Mouse (Mus musculus) B cell, adult 2 months (primary cell): ENCODE measurements at regions not wholly inside any gene's neighbourhood (a gene's known extent, or its start where the extent isn't known, plus 50 kb on each side); places are given as distances from the start of the nearest gene placed in this dataset.

Experiments
- DNase-seq, 2 experiments: peaks; one replicate each; pipeline ENCODE4 v3.0.0; 2022

DNA sequence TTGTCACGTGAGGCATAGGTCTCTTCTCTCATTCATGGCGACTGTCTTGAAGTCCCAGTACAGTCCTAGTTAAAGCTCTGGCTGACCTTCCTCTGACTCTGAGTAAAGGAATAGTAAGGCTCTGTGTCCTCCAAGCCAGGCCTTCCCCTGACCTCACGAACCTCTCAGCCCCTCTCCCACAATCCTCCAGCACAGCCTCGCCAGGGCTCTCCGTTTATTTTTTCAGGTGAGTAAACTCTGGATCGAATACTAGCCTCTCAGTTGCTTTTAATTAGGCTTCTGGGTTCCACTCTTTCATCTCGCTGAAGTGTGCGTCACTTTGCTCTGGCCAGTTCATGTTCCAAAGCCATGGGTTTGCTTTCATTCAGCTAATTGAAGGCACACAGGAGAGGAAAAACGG is 133.8 kb downstream of the Mylk4 start:
- DNase-seq = no peak

DNA sequence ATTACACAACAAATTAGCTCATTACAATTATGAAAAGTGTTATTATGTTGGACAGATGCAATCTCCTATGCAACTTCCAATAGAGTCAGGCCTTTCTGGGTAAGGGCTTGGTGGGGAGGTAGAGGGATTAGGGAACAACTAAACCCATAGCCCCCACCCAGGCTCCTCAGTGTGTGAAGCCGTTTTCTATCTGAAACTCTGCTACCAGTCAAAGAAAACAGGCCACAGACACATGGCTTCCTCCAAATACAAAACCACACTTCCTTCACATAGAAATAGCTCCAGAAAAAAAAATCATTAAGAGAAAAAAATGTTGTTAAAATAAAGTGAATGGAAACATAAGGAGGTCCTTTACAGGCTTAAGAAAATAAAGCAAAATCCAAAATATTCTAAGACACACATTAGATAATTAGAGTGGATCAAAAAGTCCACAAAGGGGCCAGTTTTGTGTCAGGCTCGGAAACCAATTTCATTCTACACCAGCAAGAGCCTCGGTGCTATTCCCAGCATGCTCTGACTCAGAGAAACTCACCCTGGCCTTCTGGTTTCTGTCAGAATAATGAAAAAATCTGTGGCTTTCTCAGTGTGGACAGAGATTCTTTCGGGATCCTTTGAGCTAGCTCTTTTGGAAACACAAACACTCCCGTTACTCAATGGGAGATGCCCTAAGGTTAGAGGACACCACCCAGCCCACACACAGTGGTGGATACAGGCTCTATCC is 140.6 kb downstream of the Mylk4 start:
- DNase-seq = no peak

DNA sequence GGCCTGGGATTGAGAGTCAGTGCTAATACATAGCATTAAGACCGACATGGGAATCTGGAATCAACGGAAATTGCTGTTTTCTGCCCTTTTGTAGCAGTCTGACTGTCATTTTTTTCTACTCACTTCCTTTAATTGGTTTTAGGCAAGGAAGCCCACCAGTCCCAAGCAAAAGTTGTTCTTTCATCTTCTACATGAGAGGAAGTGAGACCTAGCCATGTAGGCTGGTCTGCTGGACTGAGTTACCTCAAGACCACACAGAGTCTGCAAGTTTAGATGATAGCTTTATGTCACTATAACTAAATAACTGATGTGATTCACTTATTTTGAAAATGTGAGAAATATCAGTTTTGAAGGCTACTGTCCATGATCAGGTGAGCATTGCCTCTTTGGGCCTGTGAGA is 142.8 kb downstream of the Mylk4 start:
- DNase-seq = no peak

DNA sequence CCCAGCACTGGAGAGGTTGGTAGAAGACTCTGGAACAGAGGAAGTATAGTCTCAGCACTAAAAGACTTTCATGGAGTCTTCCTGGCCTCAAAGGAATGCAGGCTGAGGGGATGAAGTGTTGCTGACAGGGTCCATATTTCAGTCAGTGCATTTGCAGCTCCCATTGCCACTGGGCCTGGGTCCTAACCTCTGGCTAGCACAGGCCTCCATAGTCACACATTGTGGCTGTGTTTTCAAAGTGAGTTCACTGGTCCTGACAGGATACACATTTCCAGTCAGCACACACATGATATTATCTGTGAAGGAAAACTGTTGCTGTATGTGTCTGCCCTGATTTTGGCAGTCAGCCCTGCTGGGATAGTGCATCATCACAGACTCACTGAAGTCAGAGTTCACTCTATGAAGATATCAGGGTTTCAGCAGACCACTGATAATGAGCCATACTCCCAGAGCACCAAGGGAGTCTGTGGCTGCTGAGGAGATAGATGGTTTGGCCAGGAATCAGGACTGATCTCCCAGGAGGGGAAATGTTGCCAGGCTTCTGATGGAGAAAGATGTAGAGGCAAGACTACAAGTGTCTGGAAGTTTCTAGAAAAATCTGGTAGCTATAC is 153.5 kb downstream of the Mylk4 start:
- no peak for DNase-seq

DNA sequence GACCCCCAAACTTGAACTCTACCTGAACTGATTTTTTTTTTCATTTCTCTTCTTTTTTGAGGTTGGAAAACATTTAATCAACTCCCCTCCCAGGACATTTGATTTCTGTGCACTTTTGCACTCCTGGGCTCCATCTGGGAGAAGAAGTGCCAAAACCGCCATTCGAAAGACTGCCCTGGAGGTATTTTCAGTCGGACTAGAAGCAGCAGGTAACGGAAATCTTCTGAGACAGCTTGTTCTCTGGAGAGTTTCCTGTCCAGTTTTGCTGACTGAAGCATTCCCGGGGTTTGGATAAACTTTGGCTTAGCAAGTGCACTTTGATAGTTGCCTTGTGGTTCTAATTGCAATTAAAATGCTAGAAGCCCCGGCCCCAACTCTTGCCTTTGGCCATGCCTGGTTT is 169.8 kb downstream of the Mylk4 start:
- no peak for DNase-seq

DNA sequence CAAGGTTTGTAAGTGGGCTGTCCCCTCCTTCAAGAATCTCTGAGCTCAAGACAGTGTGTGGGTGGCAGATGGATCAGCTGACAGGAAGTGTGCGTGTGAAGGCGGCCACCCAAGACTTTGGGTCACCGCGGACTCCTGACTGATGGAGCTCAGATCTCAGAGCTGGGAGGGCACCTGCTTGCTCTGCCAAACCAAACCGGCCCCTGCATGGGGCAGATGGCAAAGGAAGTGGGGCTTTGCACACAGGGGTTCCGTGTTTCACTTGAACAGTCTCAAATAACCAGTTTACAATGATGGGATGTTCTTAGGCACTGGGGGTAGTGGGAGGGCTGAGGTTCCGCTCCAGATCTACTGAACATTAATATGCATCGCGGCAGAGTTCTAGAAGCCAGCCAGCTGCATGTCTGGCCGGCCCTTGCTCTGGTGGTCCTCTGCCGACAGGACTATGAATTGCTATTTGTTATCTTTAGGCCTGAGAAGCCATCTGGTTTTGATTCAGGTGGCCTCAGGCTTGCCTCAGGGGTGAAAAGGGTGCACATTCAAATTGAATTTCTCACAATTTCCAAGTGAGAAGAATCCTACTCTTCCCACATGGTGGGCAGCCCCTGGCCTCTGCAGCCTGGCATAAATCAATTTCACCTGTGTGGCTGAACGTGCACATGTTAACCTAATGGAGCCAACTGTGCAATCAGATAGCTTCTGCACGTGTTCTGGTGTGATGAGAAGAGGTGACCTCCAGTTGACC is 172.0 kb downstream of the Mylk4 start:
- peak; percentile 69 to 70 for DNase-seq

DNA sequence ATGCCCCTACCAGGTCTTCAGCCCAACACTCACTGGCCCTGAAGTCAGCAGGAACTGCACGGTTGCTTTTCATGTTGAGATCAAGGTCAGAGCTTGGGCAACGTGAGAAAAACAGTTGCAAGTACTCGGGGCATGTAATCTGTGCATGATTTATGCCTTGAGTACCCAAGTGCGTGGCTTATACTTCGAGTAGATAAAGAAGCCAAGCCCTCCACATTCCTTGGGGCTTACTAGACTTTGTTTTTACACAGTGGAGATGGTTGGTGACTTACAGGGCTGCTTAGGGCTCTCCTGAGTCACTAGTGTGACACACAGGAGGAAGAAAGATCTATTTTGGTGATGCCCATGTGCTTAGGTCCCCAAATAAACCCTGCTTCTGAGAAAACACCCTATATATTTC is 172.8 kb downstream of the Mylk4 start:
- peak; percentile 8 to 20 for DNase-seq

DNA sequence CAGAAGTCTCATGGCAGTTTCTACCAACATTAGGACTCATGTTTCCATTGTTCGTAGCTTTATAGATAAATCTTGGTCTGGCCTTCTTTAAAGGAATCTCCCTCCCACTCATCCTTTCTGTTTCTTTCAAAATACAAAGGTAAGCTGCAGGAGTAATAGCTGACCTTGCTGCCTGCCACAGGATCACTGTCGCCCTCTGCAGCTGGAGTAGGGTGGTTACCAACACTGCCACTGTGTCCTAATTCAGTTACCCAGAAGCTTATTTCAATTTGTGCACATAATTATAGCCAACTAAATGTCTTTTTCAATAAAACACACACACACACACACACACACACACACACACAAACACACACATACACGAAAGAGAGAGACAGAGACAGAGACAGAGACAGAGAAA is 175.3 kb downstream of the Mylk4 start:
- DNase-seq = peak in 1 of 2 experiments; percentile 19

DNA sequence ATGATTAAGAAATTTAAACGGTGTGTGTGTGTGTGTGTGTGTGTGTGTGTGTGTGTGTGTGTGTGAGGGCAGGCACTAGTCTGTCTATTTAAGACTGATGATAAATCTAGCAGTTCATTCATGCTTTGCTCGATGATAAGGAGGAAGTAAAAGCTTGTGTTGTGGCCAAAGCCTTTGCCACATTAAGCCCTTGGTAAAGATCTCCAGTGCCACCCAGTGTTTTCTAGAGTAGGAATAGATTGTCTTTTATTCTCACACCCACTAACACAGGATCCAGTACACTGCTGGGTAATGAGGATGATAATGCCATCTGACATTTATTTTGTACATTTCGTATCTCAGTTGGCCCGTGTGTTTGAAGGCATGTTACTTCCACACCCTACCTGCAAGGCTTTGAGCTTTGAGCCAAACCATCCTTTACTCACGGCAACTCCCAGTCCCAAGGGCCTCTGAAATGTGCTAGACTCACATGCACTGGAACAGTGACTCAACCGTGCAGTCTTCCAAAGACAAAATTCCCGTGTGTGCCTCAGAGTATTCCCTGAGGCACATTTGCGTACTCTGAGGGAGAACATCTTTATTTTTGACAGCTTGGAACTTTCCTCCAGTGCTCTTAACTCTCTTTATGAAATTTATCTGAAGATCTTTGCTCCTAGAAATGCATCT is 179.7 kb downstream of the Mylk4 start:
- no peak for DNase-seq

DNA sequence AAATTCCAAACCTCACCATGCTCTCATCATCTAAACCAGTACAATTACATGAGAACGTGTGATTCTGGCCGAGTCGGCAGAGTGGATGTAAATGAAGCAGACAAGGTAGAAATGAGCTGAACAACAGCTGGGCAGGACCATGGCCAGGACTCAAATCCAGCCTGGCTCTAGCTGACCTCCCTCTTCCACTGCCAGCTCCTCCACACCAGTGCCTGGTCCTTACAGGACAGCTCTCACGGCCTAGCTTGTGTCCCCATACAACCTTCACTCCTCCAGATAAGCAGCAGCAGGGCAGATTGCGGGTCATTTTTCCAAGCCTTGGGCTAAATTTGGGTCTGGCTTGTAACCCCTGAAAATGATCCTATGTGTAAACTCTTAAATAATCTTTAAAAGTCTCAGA is 182.4 kb downstream of the Mylk4 start:
- DNase-seq = no peak

DNA sequence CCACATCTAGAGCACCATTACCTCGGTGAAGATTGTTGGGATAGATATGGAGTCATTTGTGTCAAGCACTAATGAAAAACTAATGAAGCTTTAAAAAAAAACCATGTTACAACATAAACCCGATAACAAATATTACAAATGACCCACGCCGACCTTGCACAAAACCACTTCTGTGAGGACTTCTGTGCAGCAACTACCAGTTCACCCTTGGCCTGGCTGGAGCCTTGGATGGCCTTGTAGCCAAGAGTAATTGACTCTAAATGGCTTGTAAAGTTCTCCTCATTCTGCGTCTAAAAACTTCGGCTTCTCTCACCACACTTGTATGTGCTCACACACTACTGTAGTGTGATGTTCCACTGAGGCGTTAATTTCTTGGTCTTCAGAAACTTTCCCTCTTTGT is 190.1 kb downstream of the Mylk4 start:
- DNase-seq = no peak

DNA sequence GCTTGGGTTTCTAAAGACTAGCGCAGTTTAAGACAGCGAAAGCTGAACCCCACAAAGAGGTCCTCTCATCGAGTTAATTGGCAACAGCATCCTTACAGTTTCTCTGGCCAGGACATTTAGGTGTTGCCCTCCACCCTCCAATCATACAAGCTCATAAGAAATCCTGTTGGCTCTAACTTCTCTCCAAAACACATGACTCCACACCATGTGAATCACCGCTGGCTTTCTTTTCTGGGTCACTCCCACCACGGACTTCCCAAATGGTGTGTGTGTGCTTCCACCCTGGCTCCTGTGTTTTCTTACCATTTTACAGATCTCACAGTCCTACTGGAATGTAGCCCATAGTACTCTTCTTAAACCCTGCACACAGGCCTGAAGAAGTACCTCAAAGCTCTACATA is 190.6 kb downstream of the Mylk4 start:
- no peak for DNase-seq

DNA sequence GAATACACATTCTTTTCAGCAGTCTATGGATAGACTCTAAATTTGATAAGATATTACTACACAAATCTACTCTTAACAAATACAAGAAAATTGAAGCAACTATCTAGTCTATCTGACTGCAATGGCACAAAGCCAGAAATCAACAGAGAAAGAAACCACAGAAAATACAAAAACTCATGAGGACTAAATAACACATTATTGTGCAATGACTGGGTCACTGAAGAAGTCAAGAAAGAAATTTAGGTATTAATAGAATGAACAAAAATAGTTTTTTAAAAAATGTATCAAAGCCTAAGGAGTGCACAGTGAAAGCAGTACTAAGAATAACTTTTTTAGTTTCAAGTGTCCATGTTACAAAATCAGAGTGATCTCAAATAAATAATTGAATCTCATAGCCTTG is 202.2 kb downstream of the Mylk4 start:
- no peak for DNase-seq

DNA sequence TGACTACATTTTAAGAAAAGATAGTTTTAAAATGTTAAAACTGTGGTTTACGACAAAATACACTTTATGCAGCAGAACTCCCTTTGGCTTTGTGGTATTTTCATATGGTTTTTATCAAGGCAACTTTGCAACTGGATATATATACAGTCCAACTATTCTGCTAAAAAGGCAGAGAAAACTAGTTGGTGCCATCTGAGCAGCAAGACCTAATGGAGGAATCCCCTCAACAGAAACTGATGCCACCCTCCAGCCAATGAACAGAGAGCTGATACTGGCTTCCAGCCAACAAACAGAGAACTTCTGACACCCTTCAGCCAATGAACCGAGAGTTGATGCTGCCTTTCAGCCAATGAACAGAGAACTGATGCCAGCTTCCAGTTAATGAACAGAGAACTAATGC is 215.9 kb downstream of the Mylk4 start:
- no peak for DNase-seq

DNA sequence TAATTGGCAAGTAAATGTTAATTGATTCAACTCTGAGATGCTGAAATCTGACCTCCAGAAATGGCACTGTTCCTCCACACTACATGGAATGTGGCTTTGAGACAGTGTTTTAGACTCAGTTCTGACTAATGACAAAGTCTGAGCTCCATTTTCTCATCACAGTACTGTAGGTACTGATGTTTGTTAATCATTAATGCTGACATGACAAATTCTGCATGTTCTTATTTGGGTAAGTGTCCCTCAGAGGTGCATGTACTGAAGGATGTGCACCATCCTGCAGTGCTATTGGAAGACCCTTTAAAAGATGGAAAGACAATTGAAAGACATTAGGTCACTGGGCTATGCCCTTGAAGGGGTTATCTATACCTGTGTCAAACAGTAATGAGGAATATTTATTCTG is 222.1 kb upstream of the Gmds start:
- DNase-seq = no peak

DNA sequence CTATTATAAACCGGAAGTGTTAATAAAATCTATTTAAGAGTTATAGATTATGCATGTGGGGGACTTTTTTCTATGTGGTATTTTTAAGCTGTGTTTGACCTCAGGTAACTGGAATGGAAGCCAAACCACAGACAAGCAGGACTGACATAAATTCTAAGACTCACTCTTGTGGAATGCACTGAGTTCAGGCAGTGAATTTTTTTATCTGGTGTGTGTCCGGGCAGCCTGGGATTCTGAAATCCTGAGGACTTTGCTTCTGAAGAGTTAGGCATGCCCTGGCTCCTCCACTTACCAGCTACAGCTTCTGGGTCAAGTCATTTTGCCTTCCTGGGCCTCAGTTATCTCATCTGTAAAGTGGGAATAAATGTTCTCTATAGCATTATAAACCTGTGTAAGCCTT is 217.9 kb upstream of the Gmds start:
- no peak for DNase-seq

DNA sequence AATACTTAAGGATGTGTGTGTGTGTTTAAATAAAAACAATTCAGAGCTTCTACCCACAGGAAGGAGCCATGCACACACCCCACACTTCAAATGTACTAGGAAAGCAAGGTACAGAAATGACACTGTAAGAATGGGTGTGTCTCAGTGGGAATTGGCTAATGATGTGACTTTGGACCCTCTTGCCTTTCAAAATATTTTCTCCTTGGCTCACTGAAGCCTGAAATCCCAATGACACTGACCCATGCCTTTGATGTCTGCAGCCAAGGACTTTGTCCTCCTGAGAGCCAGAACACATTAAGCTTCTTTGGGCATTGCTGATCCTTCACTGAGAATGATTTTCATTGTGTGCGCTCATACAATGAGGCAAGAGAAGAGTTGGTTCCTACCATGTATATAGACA is 216.5 kb upstream of the Gmds start:
- no peak for DNase-seq

DNA sequence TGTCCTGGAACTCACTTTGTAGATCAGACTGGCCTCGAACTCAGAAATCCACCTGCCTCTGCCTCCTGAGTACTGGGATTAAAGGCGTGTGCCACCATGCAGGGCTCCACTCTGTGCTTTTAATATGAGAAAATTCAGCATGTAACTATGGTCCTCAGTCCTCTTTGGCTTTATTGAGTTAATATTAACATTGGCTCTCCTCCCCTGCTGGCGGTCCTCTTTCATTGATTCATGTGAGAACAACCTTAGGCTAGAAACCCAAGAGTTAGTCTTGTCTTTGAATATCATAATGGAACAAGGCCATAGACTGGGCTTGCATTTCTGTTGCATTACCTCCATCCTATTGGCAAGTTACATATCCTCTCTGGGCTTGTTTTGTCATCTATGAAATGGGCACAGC is 216.1 kb upstream of the Gmds start:
- no peak for DNase-seq

DNA sequence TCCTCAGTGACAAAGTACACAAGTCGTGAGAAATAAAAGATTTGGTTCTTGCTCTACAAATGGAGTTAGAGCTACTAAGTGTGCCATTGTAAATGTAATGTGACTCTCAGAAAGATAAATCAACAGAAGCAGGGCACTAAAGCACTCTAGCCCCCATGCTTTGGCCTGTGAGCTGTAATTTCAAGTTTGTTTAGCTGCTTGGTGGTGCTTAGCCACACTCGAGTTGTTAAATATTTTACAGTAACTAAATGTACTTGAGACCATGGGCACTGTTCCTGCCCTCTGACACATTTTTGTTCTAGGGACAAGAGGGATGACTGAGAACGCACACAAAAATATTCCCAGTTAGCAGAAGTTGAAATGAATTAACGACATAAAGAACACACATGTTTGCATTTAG is 214.6 kb upstream of the Gmds start:
- no peak for DNase-seq

DNA sequence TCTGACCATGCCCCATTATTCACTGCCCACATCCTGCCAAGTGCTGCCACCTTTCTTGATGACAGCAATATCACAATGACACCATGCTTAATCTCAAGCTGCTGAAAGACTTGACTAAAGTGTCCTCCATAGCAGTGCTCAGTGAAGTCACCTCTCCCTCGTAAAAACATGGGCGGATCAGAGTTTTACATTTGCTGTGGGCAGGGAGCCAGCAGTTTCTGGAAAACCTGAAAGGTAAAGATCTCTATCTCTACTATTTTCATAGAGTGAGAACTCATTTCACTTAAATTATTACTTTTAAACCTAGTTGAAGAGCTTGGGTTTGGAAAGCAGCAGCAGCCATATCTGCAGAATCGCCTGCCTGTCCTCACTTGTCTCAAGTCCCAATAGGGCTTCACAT is 211.6 kb upstream of the Gmds start:
- DNase-seq = no peak

DNA sequence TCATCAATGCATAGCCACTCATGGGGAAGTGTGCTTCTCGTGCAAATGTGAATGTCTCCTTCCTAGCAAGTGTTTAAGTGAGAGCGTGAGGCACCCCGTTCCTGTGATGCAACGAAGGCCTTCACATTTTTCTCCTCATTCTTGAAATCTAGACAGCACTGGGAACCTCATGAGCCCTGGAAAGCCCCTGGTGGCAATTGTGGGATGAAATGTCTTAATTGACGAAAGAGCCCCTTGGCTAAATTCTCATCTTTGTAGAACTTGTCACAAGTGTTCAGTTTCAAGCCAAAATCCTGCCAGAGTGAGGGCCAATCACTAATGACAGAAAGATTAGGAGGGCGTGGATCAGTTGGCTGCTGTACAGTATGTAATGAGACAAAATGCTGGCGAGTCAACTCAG is 208.6 kb upstream of the Gmds start:
- DNase-seq = no peak

DNA sequence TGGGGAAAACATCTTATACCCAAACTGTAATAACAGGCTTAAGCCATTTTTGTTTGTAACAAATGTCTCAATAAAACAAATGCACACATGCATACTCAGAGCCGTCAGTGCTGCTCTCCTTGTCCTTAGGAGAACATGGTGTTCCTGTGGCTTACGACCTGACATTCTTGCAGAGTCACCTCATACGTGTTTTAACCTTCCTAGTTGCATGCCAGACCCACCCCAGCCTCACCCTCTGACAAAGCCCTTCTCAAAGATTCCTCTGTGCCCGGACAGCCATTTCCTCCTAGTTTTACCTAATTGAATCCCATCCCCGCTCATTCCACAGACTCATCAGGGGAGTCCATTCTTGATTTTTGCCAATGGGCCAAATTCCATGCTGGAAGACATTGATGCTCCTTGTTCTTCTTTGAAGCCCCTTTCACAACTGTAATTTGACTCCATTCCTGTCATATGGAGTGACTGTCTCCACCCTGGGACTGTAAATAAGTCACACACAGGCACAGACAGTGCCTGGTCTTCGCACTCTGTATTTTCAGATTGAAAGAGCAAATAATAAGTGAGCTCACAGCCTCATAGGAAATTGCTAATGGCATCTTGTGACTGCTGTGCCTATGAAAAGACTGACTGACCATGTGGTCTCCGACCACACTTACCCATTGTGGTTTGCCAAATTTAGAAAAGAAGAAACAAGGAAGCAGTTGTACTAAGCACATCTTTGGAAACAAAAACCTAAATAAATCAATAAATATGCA is 206.6 kb upstream of the Gmds start:
- DNase-seq = peak in 1 of 2 experiments; percentile 2

DNA sequence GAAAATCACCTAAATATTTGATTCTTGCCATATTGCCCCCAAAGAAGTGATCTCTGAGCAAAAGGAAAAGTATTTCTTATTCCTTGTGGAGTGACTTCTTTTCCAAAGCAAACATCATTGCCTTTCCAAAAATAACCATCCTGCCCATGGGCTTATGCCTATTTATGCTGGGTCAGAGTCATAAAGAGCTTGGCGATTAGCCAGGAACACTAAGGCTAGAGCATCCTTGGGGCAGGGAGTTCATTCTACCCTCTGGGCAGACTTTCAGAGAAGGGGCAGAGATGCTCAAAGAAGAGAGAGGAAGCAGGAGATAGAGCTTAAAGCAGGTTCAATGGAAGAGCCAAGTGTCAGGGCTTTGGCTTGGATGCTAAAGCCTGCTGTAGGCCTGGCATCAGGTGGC is 203.1 kb upstream of the Gmds start:
- DNase-seq = no peak
